Mouse (Mus musculus): ENCODE results near the gene Megf11. TPM values are rescaled to one million over a fixed set of nuclear protein-coding genes. Genes with fewer than 3 reads are reported as not detected.

Gene Megf11
- polyA plus RNA-seq, 1 experiment from 2014 or later: 17.8 TPM

DNA sequence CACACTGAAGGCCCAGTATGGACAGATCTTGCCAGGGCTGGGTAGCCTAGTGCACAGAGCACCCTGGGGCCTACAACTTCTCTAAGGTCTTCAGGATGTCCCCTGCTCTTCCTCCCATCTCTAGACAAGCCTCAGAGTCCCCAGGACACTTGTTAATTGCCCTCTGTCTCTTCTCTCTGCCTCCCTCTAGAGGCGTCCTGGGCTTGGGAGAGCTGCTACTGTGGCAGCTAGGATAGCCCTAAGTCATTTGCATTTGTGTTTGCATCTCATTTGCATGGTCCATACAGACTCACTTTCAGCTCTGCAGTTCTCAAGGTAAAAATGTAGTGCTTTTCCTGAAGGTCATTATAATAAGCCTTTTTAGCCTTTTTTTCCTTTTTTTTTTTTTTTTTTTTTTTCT, 11.7 kb downstream of the Megf11 start:
- no peaks in the 10 kb centered on the region for H3K36me3 ChIP-seq
- H3K9me3 ChIP-seq (replicated peaks): no peaks in the 10 kb centered on the region
- no peak overlapping the region for H3K27ac ChIP-seq (replicated peaks)
- peaks cover 25% of the 10 kb centered on the region for H3K4me1 ChIP-seq
- WGBS: 0% methylated on average over 1 of the region's 1 CpGs
- H3K4me2 ChIP-seq: no peak overlapping the region
- no peak for ATAC-seq (ENCODE audit: low FRiP score)
- no peak overlapping the region for H3K9ac ChIP-seq (replicated peaks)
- H3K27me3 ChIP-seq (replicated peaks): peaks cover 4% of the 10 kb centered on the region; the same call in 1 of the 2 replicates
- H3K4me3 ChIP-seq (replicated peaks): no peak overlapping the region

- ATAC-seq (ENCODE audit: low FRiP score): no peak
- Histone ChIP-seq H3K4me2 (no peak overlapping the region), H3K9me3 (replicated peaks) (no peaks in the 10 kb centered on the region), H3K27ac (replicated peaks) (no peak overlapping the region), H3K27me3 (replicated peaks) (peaks cover 7% of the 10 kb centered on the region; the same call in 1 of the 2 replicates), H3K36me3 (no peaks in the 10 kb centered on the region), H3K4me1 (peaks cover 28% of the 10 kb centered on the region), H3K4me3 (replicated peaks) (no peak overlapping the region), H3K9ac (replicated peaks) (no peak overlapping the region)
- 56% methylated on average over 8 of the region's 8 CpGs for WGBS
These were observed 13.7 kb downstream of the Megf11 start for GRCm38 (mm10) chr9:64399121-64399520.

GRCm38 (mm10) chr9:64402141-64402540, 16.7 kb downstream of the Megf11 start:
- Histone ChIP-seq H3K4me3 (replicated peaks) (no peak overlapping the region), H3K4me1 (peaks cover 18% of the 10 kb centered on the region), H3K9ac (replicated peaks) (no peak overlapping the region), H3K9me3 (replicated peaks) (no peaks in the 10 kb centered on the region), H3K4me2 (no peak overlapping the region), H3K27ac (replicated peaks) (no peak overlapping the region), H3K27me3 (replicated peaks) (peaks cover 7% of the 10 kb centered on the region; the same call in 1 of the 2 replicates), H3K36me3 (no peaks in the 10 kb centered on the region)
- ATAC-seq (ENCODE audit: low FRiP score): no peak
- WGBS: 73% methylated on average over 8 of the region's 8 CpGs

DNA sequence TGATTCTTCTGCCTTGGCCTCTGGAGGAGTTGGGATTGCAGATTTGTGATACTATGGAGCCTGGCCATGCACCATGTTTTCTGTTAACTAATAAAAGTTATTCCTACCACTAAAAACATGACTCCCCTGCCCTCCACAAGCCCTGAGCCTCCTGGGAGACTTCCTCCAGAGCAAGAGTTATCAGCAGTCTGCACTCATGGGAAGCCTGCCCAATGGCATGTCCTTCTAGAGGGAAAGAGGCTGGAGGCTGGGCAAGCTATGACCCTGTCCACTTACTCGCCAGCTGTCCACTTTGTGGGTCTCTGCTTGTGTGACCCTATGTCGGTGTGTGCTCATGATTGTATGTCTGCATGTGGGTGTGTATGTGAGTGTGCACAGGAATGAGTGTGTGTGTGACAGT, 21.4 kb downstream of the Megf11 start:
- Histone ChIP-seq H3K9me3 (replicated peaks) (no peaks in the 10 kb centered on the region), H3K36me3 (no peaks in the 10 kb centered on the region), H3K4me1 (peaks cover 17% of the 10 kb centered on the region), H3K27me3 (replicated peaks) (0 out of 2 replicates have a peak, but pooled peaks cover 7% of the 10 kb centered on the region), H3K9ac (replicated peaks) (no peak overlapping the region), H3K4me3 (replicated peaks) (no peak overlapping the region), H3K4me2 (no peak overlapping the region), H3K27ac (replicated peaks) (no peak overlapping the region)
- whole genome bisulfite sequencing: 93% methylated on average over 2 of the region's 2 CpGs
- ATAC-seq (ENCODE audit: low FRiP score): no peak

DNA sequence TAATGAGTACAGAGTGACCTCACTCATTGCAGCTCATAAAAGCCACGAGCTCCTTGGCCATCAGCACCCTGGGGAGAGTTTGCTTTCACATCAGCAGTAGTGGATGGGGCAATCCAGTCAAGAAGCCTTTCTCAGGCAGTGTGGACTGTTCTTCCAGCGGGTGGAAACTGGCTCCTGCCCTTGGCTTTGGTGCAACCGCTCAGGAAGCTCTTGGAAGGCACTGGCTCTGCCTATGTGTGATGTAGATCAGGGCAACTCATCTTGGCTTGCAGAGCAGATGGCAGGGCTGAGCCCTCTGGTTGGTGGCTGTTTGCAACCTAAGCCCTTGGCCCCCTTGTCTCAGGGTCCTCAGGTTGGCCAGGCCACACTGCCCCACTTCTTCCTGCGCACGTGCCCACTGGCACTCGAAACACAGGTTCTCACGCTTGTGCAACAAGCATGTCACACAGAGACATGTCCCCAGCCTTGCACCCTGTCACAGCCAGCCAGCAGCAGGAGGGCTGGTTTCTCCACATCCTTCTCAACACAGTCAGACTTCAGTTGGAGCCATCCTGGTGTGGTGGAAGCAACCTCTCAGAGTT, 22.1 kb downstream of the Megf11 start:
- 0 out of 2 replicates have a peak, but pooled peaks cover 5% of the 10 kb centered on the region for H3K27me3 ChIP-seq (replicated peaks)
- no peak overlapping the region for H3K4me3 ChIP-seq (replicated peaks)
- no peaks in the 10 kb centered on the region for H3K36me3 ChIP-seq
- no peak for ATAC-seq (ENCODE audit: low FRiP score)
- WGBS: 72% methylated on average over 7 of the region's 7 CpGs
- H3K27ac ChIP-seq (replicated peaks): no peak overlapping the region
- no peak overlapping the region for H3K9ac ChIP-seq (replicated peaks)
- H3K9me3 ChIP-seq (replicated peaks): no peaks in the 10 kb centered on the region
- H3K4me1 ChIP-seq: peaks cover 17% of the 10 kb centered on the region
- H3K4me2 ChIP-seq: no peak overlapping the region

DNA sequence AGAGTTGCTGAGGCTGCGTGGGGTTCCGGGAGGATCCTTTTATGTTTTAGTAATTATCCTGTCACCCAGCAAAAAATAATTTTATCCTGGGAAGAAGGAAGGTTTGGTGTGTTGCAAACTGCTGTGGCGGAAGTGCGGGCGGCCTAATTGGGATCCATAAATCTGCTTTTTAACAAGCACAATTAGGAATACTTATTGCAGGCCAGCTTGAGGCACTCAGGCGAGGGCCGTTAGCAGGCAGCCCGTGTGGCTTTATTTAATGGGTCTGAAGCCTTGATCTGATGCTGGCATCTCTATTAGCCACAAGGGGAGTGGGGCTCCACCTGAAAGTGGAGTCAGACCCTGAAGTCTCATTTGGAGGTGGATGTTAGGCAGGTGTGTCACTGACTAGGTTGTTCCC, 23.4 kb downstream of the Megf11 start:
- ATAC-seq (ENCODE audit: low FRiP score): no peak
- Histone ChIP-seq H3K4me3 (replicated peaks) (no peak overlapping the region), H3K9me3 (replicated peaks) (no peaks in the 10 kb centered on the region), H3K27ac (replicated peaks) (0 out of 2 replicates have a peak overlapping the region, but pooled peaks have one; percentile 23), H3K9ac (replicated peaks) (no peak overlapping the region), H3K4me1 (peaks cover 14% of the 10 kb centered on the region), H3K4me2 (no peak overlapping the region), H3K36me3 (no peaks in the 10 kb centered on the region), H3K27me3 (replicated peaks) (0 out of 2 replicates have a peak, but pooled peaks cover 4% of the 10 kb centered on the region)
- 14% methylated on average over 8 of the region's 8 CpGs for WGBS

GRCm38 (mm10) chr9:64420471-64420870, 35.0 kb downstream of the Megf11 start:
- 90% methylated on average over 3 of the region's 3 CpGs for WGBS
- no peak overlapping the region for H3K4me2 ChIP-seq
- no peak for ATAC-seq (ENCODE audit: low FRiP score)

GRCm38 (mm10) chr9:64421986-64422616, 36.7 kb downstream of the Megf11 start:
- WGBS: 65% methylated on average over 8 of the region's 8 CpGs
- Histone ChIP-seq H3K4me1 (peaks cover 7% of the 10 kb centered on the region), H3K27me3 (replicated peaks) (no peaks in the 10 kb centered on the region), H3K36me3 (no peaks in the 10 kb centered on the region), H3K27ac (replicated peaks) (no peak overlapping the region; the same call in 1 of the 2 replicates), H3K9me3 (replicated peaks) (no peaks in the 10 kb centered on the region), H3K9ac (replicated peaks) (no peak overlapping the region), H3K4me3 (replicated peaks) (no peak overlapping the region), H3K4me2 (no peak overlapping the region)
- ATAC-seq (ENCODE audit: low FRiP score): no peak

More at GRCm38 (mm10) chr9:64420471-64420870, 35.0 kb downstream of the Megf11 start:
- Histone ChIP-seq H3K4me3 (replicated peaks) (no peak overlapping the region), H3K4me1 (peaks cover 7% of the 10 kb centered on the region), H3K36me3 (no peaks in the 10 kb centered on the region), H3K9ac (replicated peaks) (no peak overlapping the region), H3K27me3 (replicated peaks) (no peaks in the 10 kb centered on the region), H3K27ac (replicated peaks) (no peak overlapping the region), H3K9me3 (replicated peaks) (no peaks in the 10 kb centered on the region)

GRCm38 (mm10) chr9:64423912-64424311, 38.5 kb downstream of the Megf11 start:
- peaks cover 7% of the 10 kb centered on the region for H3K4me1 ChIP-seq
- no peak overlapping the region for H3K9ac ChIP-seq (replicated peaks)
- H3K36me3 ChIP-seq: no peaks in the 10 kb centered on the region
- H3K4me2 ChIP-seq: no peak overlapping the region
- no peak for ATAC-seq (ENCODE audit: low FRiP score)
- no peaks in the 10 kb centered on the region for H3K27me3 ChIP-seq (replicated peaks)
- no peaks in the 10 kb centered on the region for H3K9me3 ChIP-seq (replicated peaks)
- H3K27ac ChIP-seq (replicated peaks): no peak overlapping the region
- H3K4me3 ChIP-seq (replicated peaks): no peak overlapping the region
- 96% methylated on average over 1 of the region's 1 CpGs for WGBS

DNA sequence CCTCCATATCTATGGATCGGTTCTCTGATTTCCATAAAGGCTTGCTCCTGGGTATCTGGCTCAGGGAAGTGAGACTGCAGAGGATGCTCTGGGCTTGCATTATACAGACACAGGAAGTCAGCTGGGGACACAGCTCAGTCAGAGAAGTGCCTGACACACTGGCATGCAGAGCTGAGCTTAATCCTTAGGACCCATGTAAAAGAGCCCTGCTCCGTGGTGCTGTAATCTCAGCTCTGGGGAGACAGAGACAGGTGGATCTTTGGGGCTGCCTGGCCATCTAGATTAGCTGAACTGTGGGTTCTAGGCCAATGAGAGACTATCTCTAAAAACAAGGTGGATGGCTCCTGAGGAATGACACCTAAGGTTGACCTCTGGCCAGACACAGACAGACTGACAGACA, 50.7 kb downstream of the Megf11 start:
- no peak overlapping the region for H3K9ac ChIP-seq (replicated peaks)

GRCm38 (mm10) chr9:64440101-64440500, 54.7 kb downstream of the Megf11 start:
- no peak overlapping the region for H3K9ac ChIP-seq (replicated peaks)
- ATAC-seq (ENCODE audit: low FRiP score): no peak
- WGBS: 83% methylated on average over 7 of the region's 7 CpGs

More for the DNA sequence above, 50.7 kb downstream of the Megf11 start:
- no peak overlapping the region for H3K4me2 ChIP-seq
- H3K27me3 ChIP-seq (replicated peaks): no peaks in the 10 kb centered on the region
- no peak overlapping the region for H3K27ac ChIP-seq (replicated peaks)
- H3K9me3 ChIP-seq (replicated peaks): no peaks in the 10 kb centered on the region
- H3K4me1 ChIP-seq: 0 out of 2 replicates have a peak, but pooled peaks cover 11% of the 10 kb centered on the region
- no peaks in the 10 kb centered on the region for H3K36me3 ChIP-seq
- 51% methylated on average over 2 of the region's 2 CpGs for WGBS
- ATAC-seq (ENCODE audit: low FRiP score): no peak
- H3K4me3 ChIP-seq (replicated peaks): no peak overlapping the region

GRCm38 (mm10) chr9:64445981-64446380, 60.6 kb downstream of the Megf11 start:
- 63% methylated on average over 1 of the region's 1 CpGs for WGBS
- ATAC-seq (ENCODE audit: low FRiP score): no peak
- H3K36me3 ChIP-seq: no peaks in the 10 kb centered on the region
- H3K4me3 ChIP-seq (replicated peaks): no peak overlapping the region
- H3K27me3 ChIP-seq (replicated peaks): peaks cover 5% of the 10 kb centered on the region; the same call in 1 of the 2 replicates
- H3K4me2 ChIP-seq: no peak overlapping the region
- no peak overlapping the region for H3K9ac ChIP-seq (replicated peaks)
- no peaks in the 10 kb centered on the region for H3K9me3 ChIP-seq (replicated peaks)
- peaks cover 32% of the 10 kb centered on the region for H3K4me1 ChIP-seq
- H3K27ac ChIP-seq (replicated peaks): no peak overlapping the region

More at GRCm38 (mm10) chr9:64440101-64440500, 54.7 kb downstream of the Megf11 start:
- no peak overlapping the region for H3K4me3 ChIP-seq (replicated peaks)
- H3K36me3 ChIP-seq: no peaks in the 10 kb centered on the region
- H3K27ac ChIP-seq (replicated peaks): no peak overlapping the region
- H3K9me3 ChIP-seq (replicated peaks): no peaks in the 10 kb centered on the region
- no peaks in the 10 kb centered on the region; the same call in 1 of the 2 replicates for H3K27me3 ChIP-seq (replicated peaks)
- no peak overlapping the region for H3K4me2 ChIP-seq
- H3K4me1 ChIP-seq: 0 out of 2 replicates have a peak, but pooled peaks cover 11% of the 10 kb centered on the region

All from neural tube, embryonic 15.5 days (tissue).